Mouse (Mus musculus): Measurements from ENCODE around the gene Osm. TPM values are rescaled to one million over a fixed set of nuclear protein-coding genes. Genes with fewer than 3 reads are reported as not detected.

Osm gene
- polyA plus RNA-seq, 1 experiment from 2014 or later = 0.20 TPM

GRCm38 (mm10) chr11:4202995-4203704 lies 33.1 kb upstream of the Osm start:
- 82% methylated on average over 12 of the region's 12 CpGs for WGBS
- no peak overlapping the region for H3K4me2 ChIP-seq (replicated peaks)
- H3K36me3 ChIP-seq = peaks cover 25% of the 10 kb centered on the region
- H3K4me3 ChIP-seq (replicated peaks) = no peak overlapping the region
- H3K9ac ChIP-seq = no peak overlapping the region
- H3K9me3 ChIP-seq (replicated peaks) = no peaks in the 10 kb centered on the region
- H3K27ac ChIP-seq (replicated peaks) = peak overlapping the region; percentile 28; the same call in 1 of the 2 replicates
- ATAC-seq (ENCODE audit: insufficient number of reproducible peaks, low FRiP score, low TSS enrichment, low read depth) = no peak
- 0 out of 2 replicates have a peak, but pooled peaks cover 14% of the 10 kb centered on the region for H3K4me1 ChIP-seq
- no peaks in the 10 kb centered on the region for H3K27me3 ChIP-seq

- 0 out of 2 replicates have a peak, but pooled peaks cover 14% of the 10 kb centered on the region for H3K4me1 ChIP-seq
- no peak overlapping the region for H3K9ac ChIP-seq
- no peak overlapping the region for H3K4me2 ChIP-seq (replicated peaks)
- H3K36me3 ChIP-seq = peaks cover 30% of the 10 kb centered on the region
- H3K27me3 ChIP-seq = no peaks in the 10 kb centered on the region
- no peak overlapping the region for H3K4me3 ChIP-seq (replicated peaks)
- H3K27ac ChIP-seq (replicated peaks) = peak overlapping the region; percentile 28; the same call in 1 of the 2 replicates
- H3K9me3 ChIP-seq (replicated peaks) = no peaks in the 10 kb centered on the region
- ATAC-seq (ENCODE audit: insufficient number of reproducible peaks, low FRiP score, low TSS enrichment, low read depth) = no peak
- 22% methylated on average over 2 of the region's 2 CpGs for WGBS
Measured at GRCm38 (mm10) chr11:4203705-4204074, 32.5 kb upstream of the Osm start.

- H3K36me3 ChIP-seq = peaks cover 40% of the 10 kb centered on the region
- ATAC-seq (ENCODE audit: insufficient number of reproducible peaks, low FRiP score, low TSS enrichment, low read depth) = no peak
- no peak overlapping the region for H3K4me2 ChIP-seq (replicated peaks)
- whole genome bisulfite sequencing = 75% methylated on average over 5 of the region's 5 CpGs
- no peak overlapping the region for H3K27ac ChIP-seq (replicated peaks)
- H3K9ac ChIP-seq = no peak overlapping the region
- H3K4me1 ChIP-seq = 0 out of 2 replicates have a peak, but pooled peaks cover 5% of the 10 kb centered on the region
- H3K4me3 ChIP-seq (replicated peaks) = no peak overlapping the region
- no peaks in the 10 kb centered on the region for H3K27me3 ChIP-seq
- no peaks in the 10 kb centered on the region for H3K9me3 ChIP-seq (replicated peaks)
Measured at GRCm38 (mm10) chr11:4205097-4205655, 31.0 kb upstream of the Osm start.

GRCm38 (mm10) chr11:4205951-4206350 lies 30.3 kb upstream of the Osm start:
- H3K4me2 ChIP-seq (replicated peaks) = no peak overlapping the region
- H3K4me3 ChIP-seq (replicated peaks) = no peak overlapping the region
- peaks cover 48% of the 10 kb centered on the region for H3K36me3 ChIP-seq
- no peak overlapping the region for H3K9ac ChIP-seq
- H3K27me3 ChIP-seq = no peaks in the 10 kb centered on the region
- WGBS = 81% methylated on average over 7 of the region's 7 CpGs
- H3K4me1 ChIP-seq = 0 out of 2 replicates have a peak, but pooled peaks cover 5% of the 10 kb centered on the region
- H3K9me3 ChIP-seq (replicated peaks) = no peaks in the 10 kb centered on the region
- no peak overlapping the region for H3K27ac ChIP-seq (replicated peaks)
- ATAC-seq (ENCODE audit: insufficient number of reproducible peaks, low FRiP score, low TSS enrichment, low read depth) = no peak

- Histone ChIP-seq H3K4me3 (replicated peaks) (no peak overlapping the region), H3K36me3 (peaks cover 54% of the 10 kb centered on the region)
- WGBS = 72% methylated on average over 6 of the region's 6 CpGs
Measured at GRCm38 (mm10) chr11:4206563-4206962, 29.7 kb upstream of the Osm start.

GRCm38 (mm10) chr11:4207655-4208054 lies 28.6 kb upstream of the Osm start:
- no peak overlapping the region for H3K4me2 ChIP-seq (replicated peaks)
- H3K4me3 ChIP-seq (replicated peaks) = no peak overlapping the region
- H3K27me3 ChIP-seq = no peaks in the 10 kb centered on the region
- no peak overlapping the region for H3K9ac ChIP-seq
- H3K36me3 ChIP-seq = peaks cover 65% of the 10 kb centered on the region
- WGBS = 91% methylated on average over 9 of the region's 9 CpGs
- 0 out of 2 replicates have a peak, but pooled peaks cover 5% of the 10 kb centered on the region for H3K4me1 ChIP-seq
- no peak overlapping the region for H3K27ac ChIP-seq (replicated peaks)
- ATAC-seq (ENCODE audit: insufficient number of reproducible peaks, low FRiP score, low TSS enrichment, low read depth) = no peak
- no peaks in the 10 kb centered on the region for H3K9me3 ChIP-seq (replicated peaks)

More at GRCm38 (mm10) chr11:4206563-4206962, 29.7 kb upstream of the Osm start:
- no peaks in the 10 kb centered on the region for H3K9me3 ChIP-seq (replicated peaks)
- 0 out of 2 replicates have a peak, but pooled peaks cover 5% of the 10 kb centered on the region for H3K4me1 ChIP-seq
- ATAC-seq (ENCODE audit: insufficient number of reproducible peaks, low FRiP score, low TSS enrichment, low read depth) = no peak
- no peak overlapping the region for H3K4me2 ChIP-seq (replicated peaks)
- no peak overlapping the region for H3K27ac ChIP-seq (replicated peaks)
- H3K27me3 ChIP-seq = no peaks in the 10 kb centered on the region
- H3K9ac ChIP-seq = no peak overlapping the region

GRCm38 (mm10) chr11:4209556-4209955 lies 26.7 kb upstream of the Osm start:
- H3K4me3 ChIP-seq (replicated peaks) = no peak overlapping the region
- H3K36me3 ChIP-seq = peaks cover 82% of the 10 kb centered on the region
- H3K4me2 ChIP-seq (replicated peaks) = no peak overlapping the region
- H3K27me3 ChIP-seq = no peaks in the 10 kb centered on the region
- no peak overlapping the region for H3K27ac ChIP-seq (replicated peaks)
- H3K4me1 ChIP-seq = no peaks in the 10 kb centered on the region
- no peak overlapping the region for H3K9ac ChIP-seq
- WGBS = 70% methylated on average over 5 of the region's 5 CpGs
- no peaks in the 10 kb centered on the region for H3K9me3 ChIP-seq (replicated peaks)
- ATAC-seq (ENCODE audit: insufficient number of reproducible peaks, low FRiP score, low TSS enrichment, low read depth) = no peak

GRCm38 (mm10) chr11:4210786-4211185 lies 25.4 kb upstream of the Osm start:
- 88% methylated on average over 1 of the region's 1 CpGs for WGBS
- Histone ChIP-seq H3K27ac (replicated peaks) (no peak overlapping the region), H3K9ac (no peak overlapping the region), H3K9me3 (replicated peaks) (no peaks in the 10 kb centered on the region), H3K4me2 (replicated peaks) (no peak overlapping the region), H3K4me3 (replicated peaks) (no peak overlapping the region), H3K36me3 (peaks cover 92% of the 10 kb centered on the region), H3K4me1 (no peaks in the 10 kb centered on the region), H3K27me3 (no peaks in the 10 kb centered on the region)
- no peak for ATAC-seq (ENCODE audit: insufficient number of reproducible peaks, low FRiP score, low TSS enrichment, low read depth)

GRCm38 (mm10) chr11:4213107-4213506 lies 23.1 kb upstream of the Osm start:
- no peak for ATAC-seq (ENCODE audit: insufficient number of reproducible peaks, low FRiP score, low TSS enrichment, low read depth)
- Histone ChIP-seq H3K9ac (no peak overlapping the region), H3K27ac (replicated peaks) (no peak overlapping the region), H3K9me3 (replicated peaks) (no peaks in the 10 kb centered on the region), H3K4me1 (peaks cover 6% of the 10 kb centered on the region), H3K4me3 (replicated peaks) (no peak overlapping the region), H3K36me3 (peaks cover 74% of the 10 kb centered on the region), H3K27me3 (no peaks in the 10 kb centered on the region), H3K4me2 (replicated peaks) (no peak overlapping the region)
- 92% methylated on average over 10 of the region's 10 CpGs for WGBS

GRCm38 (mm10) chr11:4214572-4214971 lies 21.6 kb upstream of the Osm start:
- no peak for ATAC-seq (ENCODE audit: insufficient number of reproducible peaks, low FRiP score, low TSS enrichment, low read depth)
- H3K27ac ChIP-seq (replicated peaks) = no peak overlapping the region
- no peak overlapping the region for H3K9ac ChIP-seq
- 92% methylated on average over 14 of the region's 14 CpGs for WGBS
- no peak overlapping the region for H3K4me3 ChIP-seq (replicated peaks)
- H3K27me3 ChIP-seq = no peaks in the 10 kb centered on the region
- H3K9me3 ChIP-seq (replicated peaks) = no peaks in the 10 kb centered on the region
- H3K4me2 ChIP-seq (replicated peaks) = no peak overlapping the region
- peaks cover 21% of the 10 kb centered on the region for H3K4me1 ChIP-seq
- peaks cover 65% of the 10 kb centered on the region for H3K36me3 ChIP-seq

- peaks cover 60% of the 10 kb centered on the region for H3K36me3 ChIP-seq
Measured at GRCm38 (mm10) chr11:4215061-4215460, 21.2 kb upstream of the Osm start.

More at GRCm38 (mm10) chr11:4215061-4215460, 21.2 kb upstream of the Osm start:
- Histone ChIP-seq H3K4me3 (replicated peaks) (no peak overlapping the region), H3K27me3 (no peaks in the 10 kb centered on the region), H3K27ac (replicated peaks) (peak overlapping the region; percentile 71; the same call in 1 of the 2 replicates), H3K9ac (no peak overlapping the region), H3K9me3 (replicated peaks) (no peaks in the 10 kb centered on the region), H3K4me1 (peaks cover 21% of the 10 kb centered on the region), H3K4me2 (replicated peaks) (no peak overlapping the region)
- WGBS = 85% methylated on average over 10 of the region's 10 CpGs
- no peak for ATAC-seq (ENCODE audit: insufficient number of reproducible peaks, low FRiP score, low TSS enrichment, low read depth)
